Mouse (Mus musculus) midbrain, embryonic 10.5 days (tissue): ENCODE data around the gene Olfr935. TPM values are rescaled to one million over a fixed set of nuclear protein-coding genes. Genes with fewer than 3 reads are reported as not detected.

Experiments
- DNase-seq: peaks from one replicate; pipeline ENCODE4 v3.0.0-alpha.2; 2017; ENCODE audit warnings: low spot score
- H3K27ac ChIP-seq: fragments of 300-500 bp; sonication (generic); replicated peaks from 2 replicates; pipeline ENCODE4 v1.5.1; 2016; ENCODE audit warnings: mild to moderate bottlenecking
- H3K27me3 ChIP-seq: fragments of 300-500 bp; sonication (generic); 2 replicates; pipeline ENCODE4 v1.6.1; 2016; ENCODE audit warnings: low read depth, mild to moderate bottlenecking; ENCODE audit not compliant: poor library complexity, severe bottlenecking
- H3K36me3 ChIP-seq: fragments of 300-500 bp; sonication (generic); 2 replicates; pipeline ENCODE4 v1.6.1; 2016; ENCODE audit warnings: mild to moderate bottlenecking, moderate library complexity
- H3K4me1 ChIP-seq: fragments of 300-500 bp; sonication (generic); 2 replicates; pipeline ENCODE4 v1.6.1; 2016
- H3K4me3 ChIP-seq: fragments of 300-500 bp; sonication (generic); 2 replicates; pipeline ENCODE4 v1.5.1; 2016; ENCODE audit warnings: mild to moderate bottlenecking, moderate library complexity
- H3K9me3 ChIP-seq: fragments of 300-500 bp; sonication (generic); replicated peaks from 2 replicates; pipeline ENCODE4 v1.6.1; 2016; ENCODE audit warnings: mild to moderate bottlenecking
- WGBS: fragments of 180-500 bp; shearing (Covaris S2); methylation state at CpG from one replicate; pipeline ENCODE4 v1.1.7; 2016; 5-methylcytosine and 5-hydroxymethylcytosine counted together
- microRNA-seq: library from miRNA; unstranded; fragments of <30 nt; microRNA quantifications from one replicate; pipeline ENCODE4, GENCODE M21; 2017
- polyA plus RNA-seq: library from polyadenylated mRNA; unstranded; fragments of >200 nt; fragmentation: Nextera tagmentation; extraction: Ambion mirVana; gene quantifications from 2 replicates; pipeline ENCODE4 v1.2.1, GENCODE M21; 2016

Olfr935 gene
- polyA plus RNA-seq: not detected in 2 replicates

- 83% methylated on average over 2 of the region's 2 CpGs for WGBS
Observed at GRCm38 (mm10) chr9:38999583-38999982, at the start of gene Olfr935. Olfr935 (minus strand) TSS chr9:38999683.

GRCm38 (mm10) chr9:39023277-39023676, 23.8 kb upstream of the Olfr935 start, which contains the start of gene Olfr146:
Olfr146 (minus strand) TSS chr9:39023377.
- Histone ChIP-seq H3K4me1 (no peaks in the 10 kb centered on the region), H3K4me3 (no peak within 1 kb of the TSS), H3K27ac (no peak within 1 kb of the TSS), H3K27me3 (no peaks in the 10 kb centered on the region), H3K9me3 (no peaks in the 10 kb centered on the region), H3K36me3 (no peaks in the 10 kb centered on the region)
- no peak for DNase-seq
- WGBS: 82% methylated on average over 1 of the region's 1 CpGs

More at GRCm38 (mm10) chr9:38999583-38999982, at the start of gene Olfr935:
- Histone ChIP-seq H3K36me3 (no peaks in the 10 kb centered on the region), H3K4me1 (no peaks in the 10 kb centered on the region), H3K9me3 (no peaks in the 10 kb centered on the region), H3K27ac (no peak within 1 kb of the TSS), H3K4me3 (no peak within 1 kb of the TSS), H3K27me3 (no peaks in the 10 kb centered on the region)
- no peak for DNase-seq

GRCm38 (mm10) chr9:38988215-38988614, 11.3 kb downstream of the Olfr935 start, which contains the start of gene Olfr934:
Olfr934 (minus strand) TSS chr9:38988315.
- no peak for DNase-seq
- no peaks in the 10 kb centered on the region for H3K4me1 ChIP-seq
- H3K27me3 ChIP-seq: no peaks in the 10 kb centered on the region
- H3K4me3 ChIP-seq: no peak within 1 kb of the TSS
- H3K9me3 ChIP-seq: no peaks in the 10 kb centered on the region
- H3K36me3 ChIP-seq: no peaks in the 10 kb centered on the region
- 92% methylated on average over 2 of the region's 2 CpGs for WGBS
- no peak within 1 kb of the TSS for H3K27ac ChIP-seq

- Histone ChIP-seq H3K4me1 (no peaks in the 10 kb centered on the region), H3K27ac (no peak within 1 kb of the TSS), H3K4me3 (no peak within 1 kb of the TSS), H3K27me3 (no peaks in the 10 kb centered on the region), H3K9me3 (no peaks in the 10 kb centered on the region), H3K36me3 (no peaks in the 10 kb centered on the region)
- WGBS: 85% methylated on average over 4 of the region's 4 CpGs
- DNase-seq: no peak
Observed at GRCm38 (mm10) chr9:38972013-38972412, 27.5 kb downstream of the Olfr935 start, which contains the start of gene Olfr933. Olfr933 (plus strand) TSS chr9:38972313.

GRCm38 (mm10) chr9:38954124-38954416, 45.4 kb downstream of the Olfr935 start:
- Histone ChIP-seq H3K36me3 (no peaks in the 10 kb centered on the region), H3K4me3 (no peak overlapping the region), H3K9me3 (0 out of 2 replicates have a peak, but pooled peaks cover 2% of the 10 kb centered on the region), H3K4me1 (no peaks in the 10 kb centered on the region), H3K27ac (no peak overlapping the region), H3K27me3 (no peaks in the 10 kb centered on the region)
- no peak for DNase-seq
- WGBS: 87% methylated on average over 4 of the region's 4 CpGs

- Histone ChIP-seq H3K9me3 (0 out of 2 replicates have a peak, but pooled peaks cover 2% of the 10 kb centered on the region), H3K4me3 (no peak overlapping the region), H3K36me3 (no peaks in the 10 kb centered on the region), H3K4me1 (no peaks in the 10 kb centered on the region), H3K27me3 (no peaks in the 10 kb centered on the region), H3K27ac (no peak overlapping the region)
- no peak for DNase-seq
- WGBS: 89% methylated on average over 7 of the region's 7 CpGs
Observed at GRCm38 (mm10) chr9:38953401-38954123, 45.9 kb downstream of the Olfr935 start.

Small RNA genes lying within 50 kb of the gene (microRNA-seq; reads per million reads assigned to microRNA genes)
- gene Gm25529: not detected

Other genes starting within 250 kb of the Olfr935 start
- gene Olfr920, start 247.4 kb downstream of the Olfr935 start, polyA plus RNA-seq: 0.02 TPM in 1 of 2 replicates, not detected in the other
- gene Olfr921, start 226.6 kb downstream of the Olfr935 start, polyA plus RNA-seq: not detected in 2 replicates
- gene Olfr922, start 185.1 kb downstream of the Olfr935 start, polyA plus RNA-seq: not detected in 2 replicates
- not detected in 2 replicates for gene Olfr923, start 173.1 kb downstream of the Olfr935 start, polyA plus RNA-seq
- gene Olfr924, start 155.2 kb downstream of the Olfr935 start, polyA plus RNA-seq: not detected in 2 replicates
- not detected in 2 replicates for gene Olfr26, start 144.6 kb downstream of the Olfr935 start, polyA plus RNA-seq
- gene Olfr926, start 122.6 kb downstream of the Olfr935 start, polyA plus RNA-seq: not detected in 2 replicates
- gene Olfr930, start 69.9 kb downstream of the Olfr935 start, polyA plus RNA-seq: not detected in 2 replicates
- not detected in 2 replicates for gene Olfr933, start 27.4 kb downstream of the Olfr935 start, polyA plus RNA-seq
- gene Olfr934, start 11.4 kb downstream of the Olfr935 start, polyA plus RNA-seq: not detected in 2 replicates
- not detected in 2 replicates for gene Olfr146, start 23.7 kb upstream of the Olfr935 start, polyA plus RNA-seq
- gene Olfr937, start 65.3 kb upstream of the Olfr935 start, polyA plus RNA-seq: not detected in 2 replicates
- gene Olfr938, start 79.2 kb upstream of the Olfr935 start, polyA plus RNA-seq: not detected in 2 replicates
- gene Olfr27, start 128.4 kb upstream of the Olfr935 start, polyA plus RNA-seq: not detected in 2 replicates
- not detected in 2 replicates for gene Olfr943, start 166.6 kb upstream of the Olfr935 start, polyA plus RNA-seq
- gene Olfr944, start 202.2 kb upstream of the Olfr935 start, polyA plus RNA-seq: not detected in 2 replicates